8 mouse cellular contexts compared by ENCODE assay signal in genomic region chr2:162660941-162661386, GRCm38 (mm10). TPM values are rescaled to one million over a fixed set of nuclear protein-coding genes. Genes with fewer than 3 reads are reported as not detected.
DNase-seq lines count a peak whose midpoint lies in the region; ATAC-seq lines count a peak whose summit lies in the region.

TSS of gene Ptprt (minus strand) at chr2:162661147.

- no peaks in the 10 kb centered on the region for H3K9me3 ChIP-seq in kidney, embryonic 16.5 days (ENCODE audit: low read length)
- no peaks in the 10 kb centered on the region for H3K9me3 ChIP-seq in neural tube, embryonic 15.5 days (replicated peaks)

- under 1% methylated on average over 42 of the region's 73 CpGs for WGBS in kidney, embryonic 16.5 days
- 1% methylated on average over 46 of the region's 73 CpGs for WGBS in neural tube, embryonic 15.5 days

- H3K36me3 ChIP-seq in kidney, embryonic 16.5 days (ENCODE audit: insufficient read depth, low read length) = no peaks in the 10 kb centered on the region
- H3K36me3 ChIP-seq in neural tube, embryonic 15.5 days = no peaks in the 10 kb centered on the region

- intact Hi-C loops in left cerebral cortex, postnatal 36 days (cut with DNase I) = loop anchor here (5.0 to 10.0 kb wide), 3 partner anchors 254 to 1186 kb away; no protein-coding TSS in a partner anchor

- H3K4me1 ChIP-seq in kidney, embryonic 16.5 days (ENCODE audit: insufficient read depth, low read length) = peaks cover 26% of the 10 kb centered on the region
- peaks cover 53% of the 10 kb centered on the region for H3K4me1 ChIP-seq in neural tube, embryonic 15.5 days

- no peak within 1 kb of the TSS for H3K27ac ChIP-seq in kidney, embryonic 16.5 days (ENCODE audit: low read length)
- peak within 1 kb of the TSS; percentile 70 for H3K27ac ChIP-seq in neural tube, embryonic 15.5 days (replicated peaks)

- peak; percentile 35; the same call in 1 of the 2 replicates for ATAC-seq in kidney, embryonic 16.5 days (ENCODE audit: low FRiP score, low TSS enrichment)
- peak; percentile 74 for ATAC-seq in neural tube, embryonic 15.5 days (ENCODE audit: low FRiP score)

- H3K4me2 ChIP-seq in kidney, embryonic 16.5 days (replicated peaks; ENCODE audit: low read depth, low read length) = peak within 1 kb of the TSS; percentile 95
- H3K4me2 ChIP-seq in neural tube, embryonic 15.5 days = peak within 1 kb of the TSS; percentile 96

- H3K27me3 ChIP-seq in kidney, embryonic 16.5 days (ENCODE audit: insufficient read depth, low read length) = peaks cover 62% of the 10 kb centered on the region
- 0 out of 2 replicates have a peak, but pooled peaks cover 3% of the 10 kb centered on the region for H3K27me3 ChIP-seq in neural tube, embryonic 15.5 days (replicated peaks)

- peak within 1 kb of the TSS; percentile 64 for H3K9ac ChIP-seq in kidney, embryonic 16.5 days (replicated peaks; ENCODE audit: low read length)
- peak within 1 kb of the TSS; percentile 73 for H3K9ac ChIP-seq in neural tube, embryonic 15.5 days (replicated peaks)

- no peak for DNase-seq in kidney, adult 8-10 months
- DNase-seq in cerebellum, adult 9-10 months = peak; percentile 35
- peak; percentile 33 for DNase-seq in frontal cortex, postnatal 25 days (ENCODE audit: low spot score in 2 of 2)
- DNase-seq in left cerebral cortex, postnatal 36 days (ENCODE audit: low spot score in 2 of 2) = peak; percentile 56 to 77
- DNase-seq in ovary, postnatal 14 days (ENCODE audit: low spot score) = no peak
- no peak for DNase-seq in spleen, postnatal 36 days (ENCODE audit: low spot score in 2 of 2)

- peak within 1 kb of the TSS; percentile 56 for H3K4me3 ChIP-seq in kidney, embryonic 16.5 days (ENCODE audit: low read length)
- peak within 1 kb of the TSS; percentile 72 for H3K4me3 ChIP-seq in neural tube, embryonic 15.5 days (replicated peaks)

RNA-seq across cellular contexts. Expression of gene Ptprt, which starts in this region (rescaled TPM):
- 3.2 TPM in 2 replicates for polyA plus RNA-seq in kidney, embryonic 16.5 days (2015; fragmentation: Nextera tagmentation; extraction: Ambion mirVana)
- 10 to 100 TPM; 97.5 to 97.9 TPM for total RNA-seq in left cerebral cortex, postnatal 36 days (2021)
- polyA plus RNA-seq in neural tube, embryonic 15.5 days (2015; fragmentation: Nextera tagmentation; extraction: Ambion mirVana) = 13.4 and 14.0 TPM in 2 replicates

Comparison
In these comparisons a context has a peak if more than half of its experiments do, and no peak if none do; other contexts are left out.
1. DNase-seq: peak in cerebellum, adult 9-10 months (single experiment), frontal cortex, postnatal 25 days (2 of 2) and left cerebral cortex, postnatal 36 days (2 of 2); none in kidney, adult 8-10 months (0 of 2), ovary, postnatal 14 days (single experiment) and spleen, postnatal 36 days (0 of 2).